Mouse (Mus musculus) effector memory CD4-positive, alpha-beta T cell, adult 7 months (primary cell): ENCODE measurements around the gene Vmn1r203. TPM values are rescaled to one million over a fixed set of nuclear protein-coding genes. Genes with fewer than 3 reads are reported as not detected.

Source experiments
- polyA plus RNA-seq: library from polyadenylated mRNA; unstranded; fragments of 100-300 nt; shearing (Covaris generic); gene quantifications from one replicate; pipeline ENCODE4 v1.2.1, GENCODE M21; 2017

The Vmn1r203 gene
- polyA plus RNA-seq, result 0.12 TPM

GRCm38 (mm10) chr13:22517814-22518213 lies at the start of gene Vmn1r203:
Vmn1r203 (plus strand) TSS chr13:22518114.

GRCm38 (mm10) chr13:22471623-22472022 lies 46.3 kb upstream of the Vmn1r203 start, which contains the start of gene Vmn1r201:
Vmn1r201 (plus strand) TSS chr13:22471923.

GRCm38 (mm10) chr13:22505281-22505680 lies 12.6 kb upstream of the Vmn1r203 start, which contains the start of gene Vmn1r202:
Vmn1r202 (minus strand) TSS chr13:22505381.

GRCm38 (mm10) chr13:22552898-22553297 lies 35.0 kb downstream of the Vmn1r203 start, which contains the start of gene Vmn1r204:
Vmn1r204 (plus strand) TSS chr13:22553198.

Other genes starting within 250 kb of the Vmn1r203 start
- gene Vmn1r195, start 247.6 kb upstream of the Vmn1r203 start, polyA plus RNA-seq, result not detected
- 0.15 TPM for gene Vmn1r196, start 228.2 kb upstream of the Vmn1r203 start, polyA plus RNA-seq
- gene Vmn1r197, start 193.5 kb upstream of the Vmn1r203 start, polyA plus RNA-seq, result not detected
- gene Vmn1r198, start 167.8 kb upstream of the Vmn1r203 start, polyA plus RNA-seq, result 0.46 TPM
- gene Vmn1r199, start 138.3 kb upstream of the Vmn1r203 start, polyA plus RNA-seq, result not detected
- gene Vmn1r200, start 127.7 kb upstream of the Vmn1r203 start, polyA plus RNA-seq, result 0.67 TPM
- gene Vmn1r201, start 46.2 kb upstream of the Vmn1r203 start, polyA plus RNA-seq, result not detected
- gene Vmn1r202, start 12.7 kb upstream of the Vmn1r203 start, polyA plus RNA-seq, result 0.07 TPM
- not detected for gene Vmn1r204, start 35.1 kb downstream of the Vmn1r203 start, polyA plus RNA-seq
- not detected for gene Vmn1r205, start 74.9 kb downstream of the Vmn1r203 start, polyA plus RNA-seq
- gene Vmn1r206, start 106.1 kb downstream of the Vmn1r203 start, polyA plus RNA-seq, result 0.35 TPM
- not detected for gene Vmn1r207-ps, start 211.5 kb downstream of the Vmn1r203 start, polyA plus RNA-seq